Mouse (Mus musculus) olfactory bulb, adult 2 months (tissue): ENCODE measurements around the gene Trpm2. TPM values are rescaled to one million over a fixed set of nuclear protein-coding genes. Genes with fewer than 3 reads are reported as not detected.
"Not testable (repeated sequence)": the region's sequence is repeated elsewhere in the genome, so short reads cannot be mapped to it uniquely, and the experiment has no call there.

Experiments used
- H3K27ac ChIP-seq: fragments of 200-500 bp; 2 replicates; pipeline ENCODE4 v1.5.1; 2012; ENCODE audit warnings: low read depth, low read length; ENCODE audit not compliant: insufficient read depth
- H3K4me1 ChIP-seq: fragments of 200-500 bp; 2 replicates; pipeline ENCODE4 v1.6.1; 2012; ENCODE audit warnings: low read length; ENCODE audit not compliant: control insufficient read depth, insufficient read depth
- H3K4me3 ChIP-seq: fragments of 200-500 bp; 2 replicates; pipeline ENCODE4 v1.5.1; 2012; ENCODE audit warnings: mild to moderate bottlenecking, low read depth, low read length, moderate library complexity; ENCODE audit not compliant: insufficient read depth
- CTCF ChIP-seq: fragments of 200-500 bp; IDR thresholded peaks from 2 replicates; pipeline ENCODE4 v1.5.1; 2012; ENCODE audit warnings: low read depth, mild to moderate bottlenecking, low read length, moderate library complexity; ENCODE audit not compliant: insufficient read depth
- POLR2A ChIP-seq: fragments of 200-500 bp; IDR thresholded peaks from 2 replicates; pipeline ENCODE4 v1.6.1; 2012; ENCODE audit warnings: mild to moderate bottlenecking, low read depth, low read length, moderate library complexity; ENCODE audit not compliant: insufficient read depth
- WGBS: fragments of 180-500 bp; shearing (Covaris S2); methylation state at CpG from one replicate; pipeline ENCODE4 v1.1.7; 2018; 5-methylcytosine and 5-hydroxymethylcytosine counted together
- polyA plus RNA-seq: library from polyadenylated mRNA; stranded (reverse); fragments of >200 nt; gene quantifications from 2 replicates; pipeline ENCODE4 v1.2.4, GENCODE M21; 2012; ENCODE audit warnings: low replicate concordance; ENCODE audit not compliant: missing spikeins, insufficient read depth, insufficient read length

Trpm2 gene
- not detected in 2 replicates for polyA plus RNA-seq

DNA sequence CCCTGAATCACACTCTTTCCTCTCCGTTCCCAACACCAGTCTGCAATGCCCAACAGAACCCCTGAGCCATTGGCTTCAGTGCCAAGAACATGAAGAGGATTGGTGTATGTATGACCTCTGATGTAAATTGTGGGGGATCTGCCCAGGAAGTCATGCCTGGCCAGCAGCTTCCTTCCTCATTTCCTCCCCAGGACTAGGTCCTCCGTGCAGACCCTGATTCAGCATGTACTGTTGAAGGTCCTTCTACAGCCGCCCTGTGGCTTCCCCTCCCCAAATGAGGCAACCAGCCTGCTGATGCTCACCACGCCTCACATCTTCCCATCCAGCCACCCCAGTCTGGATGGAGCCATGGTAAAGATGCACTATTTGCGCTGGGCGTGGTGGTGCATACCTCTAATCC lies at the start of gene Trpm2:
Gene Trpm2 (minus strand): TSS at position 83 of the 400 bp plus-strand sequence.
- Histone ChIP-seq H3K4me3 (peak within 1 kb of the TSS; percentile 44), H3K4me1 (peaks cover 10% of the 10 kb centered on the region; the same call in 1 of the 2 replicates), H3K27ac (no peak within 1 kb of the TSS)
- 91% methylated on average over 6 of the region's 6 CpGs for whole genome bisulfite sequencing
- TF ChIP-seq POLR2A: no peak
- no peak for TF ChIP-seq CTCF

- WGBS: 96% methylated on average over 7 of the region's 11 CpGs
- H3K4me3 ChIP-seq, H3K27ac ChIP-seq, H3K4me1 ChIP-seq: not testable (repeated sequence)
Measured at GRCm38 (mm10) chr10:78019984-78020383, 49.6 kb upstream of the Trpm2 start.

DNA sequence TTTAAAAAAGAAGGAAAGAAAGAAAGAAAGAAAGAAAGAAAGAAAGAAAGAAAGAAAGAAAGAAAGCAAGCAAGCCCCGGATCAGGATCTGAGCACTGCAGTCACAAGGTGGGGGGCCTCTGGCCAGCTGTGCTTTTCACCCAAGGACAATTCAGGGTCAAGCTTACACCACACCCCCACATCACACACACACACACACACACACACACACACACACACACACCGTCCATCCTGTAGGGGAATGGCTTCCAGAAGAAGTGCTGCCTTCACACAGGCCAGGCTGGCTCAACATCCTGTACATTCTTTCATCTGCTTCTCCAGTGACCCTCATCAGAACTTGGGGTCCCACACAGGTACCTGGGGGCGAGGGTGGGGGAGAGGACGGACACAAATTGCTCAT lies 48.9 kb upstream of the Trpm2 start:
- Histone ChIP-seq H3K27ac (no peak overlapping the region), H3K4me1 (peaks cover 2% of the 10 kb centered on the region), H3K4me3 (no peak overlapping the region)
- 67% methylated on average over 4 of the region's 4 CpGs for WGBS
- no peak for TF ChIP-seq POLR2A
- no peak for TF ChIP-seq CTCF

DNA sequence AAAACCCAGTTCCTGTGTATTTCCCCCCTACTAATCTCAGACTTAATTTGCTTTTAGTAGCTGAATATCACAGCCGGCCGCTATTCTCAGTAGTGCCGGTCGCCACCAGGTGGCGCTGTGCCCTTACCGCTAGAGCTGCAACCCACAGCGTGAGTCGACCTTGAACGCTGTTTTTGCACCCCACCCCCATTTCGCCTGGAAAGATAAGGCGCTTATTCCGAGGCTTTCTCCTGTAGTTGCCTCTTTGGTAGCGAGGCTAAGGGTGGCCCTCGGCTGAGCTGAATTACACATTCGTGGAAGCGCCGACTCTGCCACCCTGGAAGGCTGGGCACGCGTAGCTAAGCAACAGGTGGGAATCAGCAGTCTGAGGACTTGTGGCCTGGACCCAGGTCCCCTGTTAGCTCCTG lies 48.4 kb upstream of the Trpm2 start:
- Histone ChIP-seq H3K4me1 (peaks cover 2% of the 10 kb centered on the region), H3K27ac (no peak overlapping the region), H3K4me3 (peak overlapping the region; percentile 50)
- WGBS: 10% methylated on average over 19 of the region's 19 CpGs
- no peak for TF ChIP-seq POLR2A
- peak; percentile 91 for TF ChIP-seq CTCF

DNA sequence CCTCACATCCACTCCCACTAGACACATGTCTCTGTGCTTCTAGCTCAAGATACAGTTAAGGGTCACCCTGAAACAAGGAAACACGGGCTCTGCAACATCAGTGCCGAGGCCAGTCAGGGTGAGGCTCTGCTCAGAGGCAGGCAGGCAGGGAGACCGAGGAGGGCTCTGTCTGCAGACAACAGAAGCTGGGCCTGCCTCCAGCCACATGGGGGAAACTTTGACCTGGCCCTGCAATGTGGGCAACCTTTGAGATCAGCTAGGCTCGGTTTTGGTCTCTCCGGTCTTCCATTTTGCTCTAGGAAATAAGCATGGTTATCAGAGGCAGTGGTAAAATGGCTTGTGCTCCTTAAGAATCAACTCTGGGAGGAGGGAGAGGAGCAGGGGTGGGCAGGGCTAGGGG lies 46.0 kb upstream of the Trpm2 start:
- no peak overlapping the region for H3K4me3 ChIP-seq
- peaks cover 2% of the 10 kb centered on the region for H3K4me1 ChIP-seq
- WGBS: 52% methylated on average over 5 of the region's 5 CpGs
- H3K27ac ChIP-seq: no peak overlapping the region
- TF ChIP-seq POLR2A (no peak), CTCF (no peak)

GRCm38 (mm10) chr10:78015489-78015888 lies 45.1 kb upstream of the Trpm2 start:
- Histone ChIP-seq H3K4me1 (peaks cover 2% of the 10 kb centered on the region), H3K27ac (no peak overlapping the region), H3K4me3 (no peak overlapping the region)
- WGBS: 89% methylated on average over 1 of the region's 1 CpGs
- TF ChIP-seq CTCF: no peak
- TF ChIP-seq POLR2A: no peak

- Histone ChIP-seq H3K4me3 (no peak overlapping the region), H3K4me1 (peaks cover 11% of the 10 kb centered on the region), H3K27ac (no peak overlapping the region)
- WGBS: 93% methylated on average over 18 of the region's 18 CpGs
- TF ChIP-seq CTCF (no peak), POLR2A (no peak)
Measured at GRCm38 (mm10) chr10:78012661-78013495, 42.5 kb upstream of the Trpm2 start.

DNA sequence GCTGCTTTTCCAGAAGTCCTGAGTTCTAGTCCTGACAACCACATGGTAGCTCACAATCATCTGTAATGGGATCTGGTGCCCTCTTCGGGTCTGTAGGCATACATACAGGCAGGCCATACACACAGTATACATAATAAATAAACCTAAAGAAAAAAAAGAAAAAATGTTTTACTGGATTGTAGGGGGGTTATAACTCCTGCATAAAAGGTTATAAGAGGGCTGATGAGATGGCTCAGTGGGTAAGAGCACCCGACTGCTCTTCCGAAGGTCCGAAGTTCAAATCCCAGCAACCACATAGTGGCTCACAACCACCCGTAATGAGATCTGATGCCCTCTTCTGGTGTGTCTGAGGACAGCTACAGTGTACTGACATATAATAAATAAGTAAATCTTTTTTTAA lies 40.8 kb upstream of the Trpm2 start:
- WGBS: 95% methylated on average over 5 of the region's 5 CpGs
- not testable (repeated sequence) for H3K4me3 ChIP-seq, H3K27ac ChIP-seq
- H3K4me1 ChIP-seq: peaks cover 24% of the 10 kb centered on the region

DNA sequence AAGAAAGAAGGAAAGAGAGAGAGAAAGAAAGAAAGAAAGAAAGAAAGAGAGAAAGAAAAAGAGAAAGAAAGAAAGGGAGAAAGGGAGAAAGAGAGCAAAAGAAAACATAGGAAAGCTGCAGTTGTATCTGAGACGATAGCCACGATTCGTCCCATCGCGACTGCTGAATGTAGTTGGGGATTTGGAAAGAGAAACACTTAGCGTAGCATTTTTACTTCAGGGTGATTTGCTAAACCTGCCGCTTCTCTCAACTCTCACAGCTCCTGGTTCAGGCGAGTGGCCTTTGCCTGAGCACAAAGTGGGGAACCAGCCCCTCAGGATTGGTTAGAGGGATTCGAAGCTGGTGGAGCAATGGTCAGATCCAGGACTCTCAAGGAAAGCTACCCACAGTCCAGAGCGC lies 40.0 kb upstream of the Trpm2 start:
- WGBS: 20% methylated on average over 10 of the region's 10 CpGs
- Histone ChIP-seq H3K4me3 (no peak overlapping the region), H3K4me1 (peaks cover 32% of the 10 kb centered on the region), H3K27ac (no peak overlapping the region)
- no peak for TF ChIP-seq CTCF
- no peak for TF ChIP-seq POLR2A

DNA sequence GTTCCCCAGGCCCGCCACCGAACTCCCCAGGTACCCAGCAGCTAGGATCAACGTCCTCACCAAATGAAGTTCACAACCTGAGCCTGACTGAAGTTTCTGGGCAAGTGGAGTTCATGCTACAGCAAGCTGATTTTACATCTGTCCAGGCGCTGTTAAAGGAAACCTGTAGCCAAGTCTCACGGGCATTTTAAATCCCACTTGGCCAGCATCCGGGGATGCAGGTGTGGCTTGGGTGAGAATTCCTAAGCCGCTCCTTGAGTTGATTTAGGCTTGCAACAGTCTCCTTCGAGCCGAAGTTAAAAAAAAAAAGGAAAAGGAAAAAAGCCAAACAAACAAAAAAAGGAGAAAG lies 39.6 kb upstream of the Trpm2 start, which contains the start of gene Pfkl:
Gene Pfkl (minus strand): TSS at position 139 of the 349 bp plus-strand sequence.
- under 1% methylated on average over 9 of the region's 9 CpGs for whole genome bisulfite sequencing
- Histone ChIP-seq H3K4me3 (peak within 1 kb of the TSS; percentile 86), H3K27ac (peak within 1 kb of the TSS; percentile 96), H3K4me1 (peaks cover 36% of the 10 kb centered on the region)
- TF ChIP-seq CTCF: no peak
- TF ChIP-seq POLR2A: no peak
